Mouse (Mus musculus): ENCODE measurements around the gene Fam198b. TPM values are rescaled to one million over a fixed set of nuclear protein-coding genes. Genes with fewer than 3 reads are reported as not detected.
"Not testable (repeated sequence)": the region's sequence is repeated elsewhere in the genome, so short reads cannot be mapped to it uniquely, and the experiment has no call there.

Fam198b gene
- total RNA-seq, 2 experiments from 2014 or later: 24.8 TPM

GRCm38 (mm10) chr3:79916185-79916584 lies 31.9 kb downstream of the Fam198b start:
- no peak for DNase-seq (ENCODE audit: low spot score in 2 of 2)

GRCm38 (mm10) chr3:79918761-79919160 lies 34.4 kb downstream of the Fam198b start:
- no peak for DNase-seq (ENCODE audit: low spot score in 2 of 2)

- no peak for DNase-seq (ENCODE audit: low spot score in 2 of 2)
Measured at GRCm38 (mm10) chr3:79925950-79926697, 41.8 kb downstream of the Fam198b start.

DNA sequence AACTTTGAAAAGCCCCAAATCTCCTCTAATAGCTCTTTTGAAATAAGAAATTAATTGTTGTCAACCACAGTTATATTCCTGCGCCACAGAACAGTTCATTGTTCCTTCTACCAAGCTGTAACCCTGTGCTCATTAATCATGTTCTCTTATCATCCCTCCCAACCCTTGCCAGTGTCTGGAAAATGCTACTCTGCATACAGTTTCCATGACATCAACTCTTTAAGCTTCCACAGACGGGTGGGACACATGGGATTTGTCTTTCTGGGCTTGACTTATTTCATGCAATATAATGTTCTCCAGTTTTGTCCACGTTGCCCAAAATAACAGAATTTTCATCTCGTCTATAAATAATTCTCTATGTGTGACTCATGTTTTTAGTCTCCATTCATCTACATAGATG lies 42.7 kb downstream of the Fam198b start:
- DNase-seq (ENCODE audit: low spot score in 2 of 2): no peak

DNA sequence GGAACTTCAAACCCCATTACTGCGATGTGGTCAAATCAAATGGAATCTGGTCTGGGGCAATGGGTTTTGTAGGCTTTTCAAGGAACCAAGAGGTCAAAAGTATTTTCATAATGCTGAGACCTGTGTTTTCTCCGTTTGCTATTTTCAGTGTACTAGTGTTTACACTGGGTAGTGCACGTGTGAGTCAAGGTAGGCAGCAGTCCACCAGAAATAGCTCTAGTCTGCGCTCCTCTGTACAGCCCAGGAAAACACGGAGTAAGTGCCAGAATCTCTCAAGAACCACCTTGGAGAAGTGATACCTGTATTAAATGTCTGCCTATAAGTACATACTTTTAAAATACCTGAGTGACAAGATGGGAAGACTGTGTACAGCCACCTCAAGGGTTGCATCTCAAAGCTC lies 44.1 kb downstream of the Fam198b start:
- no peak for DNase-seq (ENCODE audit: low spot score in 2 of 2)

GRCm38 (mm10) chr3:79930141-79930744 lies 45.9 kb downstream of the Fam198b start:
- no peak for DNase-seq (ENCODE audit: low spot score in 2 of 2)

DNA sequence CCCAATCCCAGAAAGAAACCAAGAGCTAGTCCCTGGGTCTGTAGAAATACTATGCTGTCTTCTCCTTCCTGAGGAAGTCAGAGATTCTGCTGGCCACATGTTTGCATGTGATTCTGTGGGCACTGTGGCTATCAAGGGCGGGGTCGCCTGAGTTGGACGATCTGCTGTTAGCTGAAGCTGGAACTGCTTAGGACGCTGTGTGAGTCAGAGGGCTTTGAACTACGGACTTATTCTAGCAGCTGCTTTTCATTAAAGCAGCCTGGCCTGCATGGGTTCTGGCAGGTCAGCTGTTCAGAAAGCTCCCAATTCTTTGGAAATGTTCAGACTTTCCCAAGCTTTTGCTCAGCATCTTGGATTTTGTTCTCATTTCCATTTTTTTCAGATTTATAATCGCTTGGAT lies 51.9 kb downstream of the Fam198b start:
- DNase-seq (ENCODE audit: low spot score in 2 of 2): no peak

GRCm38 (mm10) chr3:79936730-79937447 lies 52.6 kb downstream of the Fam198b start:
- no peak for DNase-seq (ENCODE audit: low spot score in 2 of 2)

DNA sequence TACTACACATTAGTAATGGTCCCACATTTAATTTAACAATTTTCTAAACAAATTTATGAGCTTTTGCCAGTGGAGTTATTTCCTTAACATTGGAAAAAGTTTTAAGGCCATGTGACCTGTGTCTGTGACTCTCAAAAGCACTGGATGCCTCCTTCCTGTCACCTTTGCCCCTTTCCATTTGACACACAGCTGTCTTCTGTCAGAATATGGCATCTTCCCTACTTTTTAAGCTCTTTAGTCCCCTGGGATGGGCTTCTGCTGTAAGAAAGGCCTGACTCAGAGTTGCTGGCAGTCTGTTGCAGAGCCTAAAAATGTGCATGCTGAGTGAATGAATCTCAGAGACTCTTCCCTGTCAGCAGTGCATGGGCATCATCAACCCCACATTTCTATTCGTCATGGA lies 63.4 kb downstream of the Fam198b start:
- DNase-seq (ENCODE audit: low spot score in 2 of 2): no peak

- no peak for DNase-seq (ENCODE audit: low spot score in 2 of 2)
Measured at GRCm38 (mm10) chr3:79948151-79948550, 63.8 kb downstream of the Fam198b start.

GRCm38 (mm10) chr3:79953164-79953759 lies 68.9 kb downstream of the Fam198b start:
- DNase-seq (ENCODE audit: low spot score in 2 of 2): no peak

DNA sequence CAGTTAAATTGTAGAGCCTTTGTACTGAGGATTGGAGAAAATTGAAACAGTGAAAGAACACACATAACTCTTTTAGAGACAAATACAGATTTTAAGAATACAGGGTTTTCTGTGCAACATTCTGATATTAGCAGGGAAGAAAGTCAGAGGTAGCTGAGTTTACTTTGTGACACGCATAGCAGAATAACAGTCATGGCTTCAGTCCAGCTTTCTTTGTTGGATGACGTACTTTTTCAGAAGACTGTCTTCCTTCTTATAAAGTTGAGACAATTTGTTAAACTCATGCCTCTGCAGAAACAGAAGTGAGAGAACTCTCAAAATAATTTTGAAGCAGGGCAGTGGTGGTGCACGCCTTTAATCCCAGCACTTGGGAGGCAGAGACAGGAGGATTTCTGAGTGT lies 70.9 kb downstream of the Fam198b start:
- DNase-seq (ENCODE audit: low spot score in 2 of 2): no peak

DNA sequence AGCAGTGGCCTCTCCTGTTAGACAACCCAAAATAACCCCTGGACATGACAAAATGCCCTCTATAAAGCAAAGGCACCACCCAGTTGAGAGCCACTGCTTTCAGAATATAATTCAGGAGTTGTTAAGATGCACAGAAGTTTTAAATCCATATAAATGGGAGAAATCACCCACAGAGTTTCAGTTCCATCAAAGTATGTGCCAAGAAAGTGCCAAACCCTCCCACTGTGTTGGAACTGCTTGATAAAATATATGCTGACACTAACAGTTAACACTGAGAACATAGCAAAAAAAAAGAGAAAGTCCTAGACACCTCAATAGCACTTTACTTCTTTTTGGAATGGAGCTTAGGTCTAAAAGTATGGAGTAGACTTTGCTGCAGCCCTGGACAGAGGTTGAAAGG lies 72.5 kb downstream of the Fam198b start:
- no peak for DNase-seq (ENCODE audit: low spot score in 2 of 2)

GRCm38 (mm10) chr3:79957752-79958151 lies 73.4 kb downstream of the Fam198b start:
- DNase-seq (ENCODE audit: low spot score in 2 of 2): no peak

DNA sequence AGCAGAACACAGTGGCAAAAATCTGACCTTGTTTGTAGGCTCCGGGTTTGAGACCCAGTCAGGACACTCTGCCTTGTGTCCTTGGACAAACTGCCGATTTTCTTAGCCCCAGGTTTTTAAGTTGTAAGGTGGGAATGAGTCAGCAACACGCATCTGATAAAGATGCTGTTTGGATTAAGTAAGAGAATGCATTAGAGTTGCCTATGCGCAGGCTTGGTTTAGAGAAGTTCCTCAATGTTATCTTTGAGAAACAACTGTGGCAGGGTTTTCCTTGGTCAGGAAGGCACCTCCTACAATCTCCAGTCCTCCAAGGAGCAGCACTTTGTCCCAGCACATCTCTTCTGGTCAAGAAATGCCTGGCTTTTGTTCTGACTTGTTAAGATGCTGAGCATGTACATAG lies 82.4 kb downstream of the Fam198b start:
- no peak for DNase-seq (ENCODE audit: low spot score in 2 of 2)

- no peak for DNase-seq (ENCODE audit: low spot score in 2 of 2)
Measured at GRCm38 (mm10) chr3:79967346-79967745, 83.0 kb downstream of the Fam198b start.

DNA sequence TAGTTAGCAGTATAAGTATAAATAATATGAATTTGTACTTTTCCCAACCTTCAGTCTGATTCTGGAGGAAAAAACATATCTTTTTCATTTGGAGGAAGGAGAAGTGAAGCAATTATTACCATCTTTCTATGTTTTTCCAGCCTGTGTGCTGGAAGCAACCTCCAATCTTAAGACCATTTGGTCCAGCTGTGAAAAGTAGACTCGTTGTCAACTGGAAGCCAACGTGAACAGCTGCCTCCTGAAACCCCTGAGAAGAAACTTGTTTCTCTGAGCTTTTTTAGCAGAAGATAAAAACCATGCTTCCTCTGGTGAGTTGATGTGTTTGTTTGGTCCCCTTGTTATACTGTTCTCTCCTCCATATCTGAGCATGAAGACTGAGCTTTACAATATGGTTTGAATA lies 84.1 kb downstream of the Fam198b start:
- DNase-seq (ENCODE audit: low spot score in 2 of 2): no peak

GRCm38 (mm10) chr3:79969536-79969935 lies 85.2 kb downstream of the Fam198b start:
- not testable (repeated sequence) for DNase-seq (ENCODE audit: low spot score in 2 of 2)

- DNase-seq (ENCODE audit: low spot score in 2 of 2): no peak
Measured at GRCm38 (mm10) chr3:79970070-79970469, 85.7 kb downstream of the Fam198b start.

DNA sequence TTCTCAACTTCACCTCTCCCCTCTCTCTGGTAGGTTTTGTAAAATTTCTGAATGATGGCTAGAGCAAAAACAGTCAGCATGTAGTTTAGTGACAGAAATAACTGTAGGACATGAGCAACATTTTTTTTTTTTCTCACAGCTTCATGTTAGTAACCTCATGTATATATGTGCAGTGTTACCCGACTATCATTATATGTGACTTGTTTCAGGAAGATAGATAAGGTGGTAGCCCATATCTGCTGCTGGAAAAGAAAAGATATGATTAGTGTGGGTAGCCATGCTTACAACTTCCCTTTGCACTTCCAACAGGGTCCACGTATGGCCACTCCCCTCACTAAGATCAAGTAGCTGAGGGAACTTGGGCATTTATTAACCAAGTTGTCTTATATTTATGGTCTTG lies 86.2 kb downstream of the Fam198b start:
- DNase-seq (ENCODE audit: low spot score in 2 of 2): no peak

- no peak for DNase-seq (ENCODE audit: low spot score in 2 of 2)
Measured at GRCm38 (mm10) chr3:79971542-79971941, 87.2 kb downstream of the Fam198b start.

- DNase-seq (ENCODE audit: low spot score in 2 of 2): no peak
Measured at GRCm38 (mm10) chr3:79976786-79977185, 92.5 kb downstream of the Fam198b start.

Measured in adrenal gland, postnatal 4 days (tissue).